Mouse (Mus musculus) spleen, postnatal 4 days (tissue): ENCODE data around the gene Tcp11l2.

ENCODE experiments used
- DNase-seq, 2 experiments: peaks; one replicate each; pipeline ENCODE4 v3.0.0; 2022; ENCODE audit warnings: low spot score in 2 of 2

Gene Tcp11l2

GRCm38 (mm10) chr10:84576395-84577070, at the start of gene Tcp11l2:
Tcp11l2 (plus strand) TSS chr10:84576626.
- peak; percentile 93 to 95 for DNase-seq

- no peak for DNase-seq
Observed at GRCm38 (mm10) chr10:84527070-84527469, 49.4 kb upstream of the Tcp11l2 start.

GRCm38 (mm10) chr10:84527631-84528030, 48.8 kb upstream of the Tcp11l2 start:
- no peak for DNase-seq

- no peak for DNase-seq
Observed at GRCm38 (mm10) chr10:84530388-84530787, 46.0 kb upstream of the Tcp11l2 start.

- no peak for DNase-seq
Observed at GRCm38 (mm10) chr10:84531576-84531975, 44.9 kb upstream of the Tcp11l2 start.

GRCm38 (mm10) chr10:84532191-84532889, 44.1 kb upstream of the Tcp11l2 start:
- DNase-seq, result no peak

GRCm38 (mm10) chr10:84532911-84533882, 43.2 kb upstream of the Tcp11l2 start:
- peak in 1 of 2 experiments; percentile 74 for DNase-seq

- peak; percentile 55 to 75 for DNase-seq
Observed at GRCm38 (mm10) chr10:84533912-84534671, 42.3 kb upstream of the Tcp11l2 start, which contains the start of gene Ckap4. Ckap4 (minus strand) TSS chr10:84534062.

GRCm38 (mm10) chr10:84535458-84535857, 41.0 kb upstream of the Tcp11l2 start:
- DNase-seq, result no peak

GRCm38 (mm10) chr10:84535859-84536258, 40.6 kb upstream of the Tcp11l2 start:
- no peak for DNase-seq

GRCm38 (mm10) chr10:84539651-84540050, 36.8 kb upstream of the Tcp11l2 start:
- no peak for DNase-seq

- DNase-seq, result no peak
Observed at GRCm38 (mm10) chr10:84542802-84543658, 33.4 kb upstream of the Tcp11l2 start.

GRCm38 (mm10) chr10:84544841-84545610, 31.4 kb upstream of the Tcp11l2 start:
- DNase-seq, result no peak

GRCm38 (mm10) chr10:84549146-84549919, 27.1 kb upstream of the Tcp11l2 start:
- DNase-seq, result no peak

- no peak for DNase-seq
Observed at GRCm38 (mm10) chr10:84549920-84550293, 26.5 kb upstream of the Tcp11l2 start.

GRCm38 (mm10) chr10:84551846-84552245, 24.6 kb upstream of the Tcp11l2 start:
- DNase-seq, result no peak

GRCm38 (mm10) chr10:84552477-84552876, 23.9 kb upstream of the Tcp11l2 start:
- no peak for DNase-seq

GRCm38 (mm10) chr10:84554291-84555009, 22.0 kb upstream of the Tcp11l2 start:
- DNase-seq, result no peak
